Mouse (Mus musculus): ENCODE measurements around the gene A930018P22Rik.

A930018P22Rik gene

DNA sequence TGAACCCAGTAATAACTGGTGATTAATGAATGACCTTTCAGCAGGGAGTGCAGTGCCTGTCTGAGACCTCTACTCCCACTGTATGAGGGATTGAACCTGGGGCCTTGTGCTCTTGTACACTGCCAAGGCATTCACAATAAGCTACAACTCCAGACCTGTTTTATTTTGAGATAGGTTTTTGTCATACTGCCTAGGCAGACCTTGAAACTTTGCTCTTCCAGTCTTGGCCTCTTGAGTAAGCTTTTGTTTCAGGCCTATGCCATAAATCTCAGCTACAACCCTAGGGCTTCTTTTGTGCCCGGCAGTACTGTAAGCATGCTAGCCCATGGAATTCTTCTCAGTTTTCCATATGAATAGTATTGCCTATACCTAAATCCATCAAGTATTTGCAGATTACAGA, 3.5 kb upstream of the A930018P22Rik start:
- no peak for DNase-seq (ENCODE audit: low spot score in 2 of 2)

DNA sequence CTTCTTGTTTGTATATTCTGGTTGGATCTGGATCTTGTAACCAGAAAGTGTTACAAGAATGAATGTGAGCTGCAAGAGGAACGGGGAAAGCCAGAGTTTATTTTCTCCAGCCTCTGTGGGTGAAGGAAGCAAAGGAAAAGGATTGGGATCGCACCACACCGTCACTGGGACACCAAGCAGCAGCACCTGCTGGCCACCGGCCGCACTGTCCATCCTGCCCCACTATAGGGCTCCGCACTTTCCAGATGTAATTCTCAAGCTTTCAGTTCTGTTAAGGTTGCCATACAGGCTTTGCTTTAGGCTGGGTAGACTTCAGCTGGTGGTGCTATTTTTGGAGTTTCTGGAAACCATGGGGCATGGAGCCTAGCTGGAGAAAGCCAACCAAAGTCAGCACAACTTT, 2.3 kb upstream of the A930018P22Rik start:
- no peak for DNase-seq (ENCODE audit: low spot score in 2 of 2)

- no peak for DNase-seq (ENCODE audit: low spot score in 2 of 2)
Observed at GRCm38 (mm10) chr2:104121681-104122504, 676 bp upstream of the A930018P22Rik start.

DNA sequence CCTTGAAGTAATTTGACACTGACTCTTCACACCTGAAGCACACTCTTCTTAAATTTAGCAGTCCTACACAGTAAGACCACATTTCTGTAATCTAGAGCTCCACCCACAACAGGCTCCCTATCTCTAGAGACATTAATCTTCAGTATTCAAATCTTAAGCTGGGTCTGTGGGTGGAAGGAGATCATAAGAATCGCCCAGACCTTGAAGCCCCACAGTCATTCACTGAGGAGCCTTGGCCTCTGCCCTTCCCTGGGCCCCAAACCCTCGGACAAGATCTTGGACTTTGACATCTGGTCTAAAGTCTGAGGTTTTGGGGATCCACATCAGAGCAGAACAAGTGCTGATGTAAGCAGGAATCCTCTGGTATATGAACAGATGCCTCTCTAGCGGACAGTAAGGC, 971 bp downstream of the A930018P22Rik start:
- DNase-seq (ENCODE audit: low spot score in 2 of 2): no peak

DNA sequence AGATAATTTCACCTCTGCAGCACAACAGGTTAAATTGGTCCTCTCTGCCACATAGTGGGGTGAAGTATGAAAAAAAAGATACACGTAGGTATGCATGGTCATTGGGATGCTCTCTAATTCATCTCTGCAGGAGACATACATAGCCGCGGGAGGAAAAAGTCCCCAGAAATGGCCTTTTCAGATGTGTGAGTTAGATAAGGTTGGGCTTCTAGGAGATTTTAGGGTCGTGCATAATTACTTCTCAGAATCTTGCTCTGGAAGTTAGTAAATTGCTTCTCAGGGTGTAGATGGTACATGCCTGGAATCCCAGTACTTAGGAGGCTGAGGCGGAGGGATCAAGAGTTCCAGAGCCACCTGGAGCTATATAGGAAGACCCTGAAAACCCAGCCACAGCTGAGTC, 1.5 kb downstream of the A930018P22Rik start:
- DNase-seq (ENCODE audit: low spot score in 2 of 2): no peak

GRCm38 (mm10) chr2:104128803-104129531, 6.4 kb downstream of the A930018P22Rik start:
- DNase-seq (ENCODE audit: low spot score in 2 of 2): no peak

DNA sequence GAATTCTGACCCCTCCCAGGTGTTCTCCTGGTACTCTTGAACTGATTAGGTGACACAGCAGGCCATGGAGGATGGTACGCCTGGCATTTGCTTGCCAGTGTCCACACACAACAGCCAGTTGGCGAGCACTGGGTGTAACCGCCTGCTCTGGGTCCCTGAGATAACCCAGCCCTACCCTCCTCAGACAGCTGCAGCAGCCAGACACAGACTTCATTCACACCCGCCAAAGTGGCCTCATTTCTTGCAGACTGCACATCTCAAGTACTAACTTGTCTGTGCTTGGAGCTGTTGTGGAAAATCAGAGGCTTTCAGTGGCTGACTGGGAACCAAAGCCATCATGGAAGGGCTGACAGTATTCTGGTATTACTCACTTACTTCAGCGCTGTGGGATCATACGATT, 7.6 kb downstream of the A930018P22Rik start:
- DNase-seq (ENCODE audit: low spot score in 2 of 2): no peak

DNA sequence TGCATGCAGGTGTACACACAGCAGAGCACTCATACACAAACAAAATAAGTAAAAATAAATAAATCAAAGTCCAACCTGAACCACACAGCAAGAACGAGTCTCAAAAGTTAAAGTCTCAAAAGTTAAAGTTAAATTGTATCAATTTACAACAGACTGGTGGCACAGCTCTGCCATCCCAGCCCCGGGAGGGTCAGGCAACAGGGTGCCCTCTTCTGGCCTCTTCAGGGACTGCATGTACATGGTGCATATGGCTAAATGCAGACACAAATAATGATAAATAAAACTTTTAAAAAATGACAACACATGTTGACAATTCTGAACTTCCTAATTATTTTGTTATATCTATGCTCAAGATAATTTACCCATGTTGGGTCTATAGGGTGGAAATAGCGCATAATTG, 8.4 kb downstream of the A930018P22Rik start:
- DNase-seq (ENCODE audit: low spot score in 2 of 2): peak in 1 of 2 experiments; percentile 19

DNA sequence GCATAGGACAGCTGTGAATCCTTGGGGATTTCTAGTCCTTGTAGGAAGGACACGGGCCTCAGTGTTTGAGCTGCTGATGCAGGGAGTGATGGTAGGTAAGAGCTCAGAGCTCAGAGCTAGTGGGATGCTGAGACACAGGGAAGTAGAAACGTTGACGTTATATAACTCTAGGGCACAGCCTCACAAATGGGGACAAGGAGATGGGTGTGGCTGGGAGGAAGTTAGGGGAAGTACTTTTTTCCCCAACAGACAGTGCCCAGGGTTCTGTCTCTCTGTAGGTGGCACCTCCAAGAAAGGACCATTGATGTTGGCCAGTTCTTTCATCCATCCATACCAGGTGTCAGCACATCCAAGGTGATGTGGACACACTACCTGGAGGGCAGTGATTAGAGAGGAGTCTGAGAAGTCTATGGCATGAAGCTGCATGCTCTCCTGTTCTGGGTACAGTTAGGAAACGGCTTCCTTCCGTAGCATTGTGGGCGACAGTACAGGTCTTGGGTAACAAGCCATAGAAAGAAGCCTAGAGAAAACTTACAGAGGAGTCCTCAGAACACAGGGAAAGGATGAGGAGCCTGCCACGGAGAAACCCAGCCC, 9.8 kb downstream of the A930018P22Rik start:
- DNase-seq (ENCODE audit: low spot score in 2 of 2): no peak

DNA sequence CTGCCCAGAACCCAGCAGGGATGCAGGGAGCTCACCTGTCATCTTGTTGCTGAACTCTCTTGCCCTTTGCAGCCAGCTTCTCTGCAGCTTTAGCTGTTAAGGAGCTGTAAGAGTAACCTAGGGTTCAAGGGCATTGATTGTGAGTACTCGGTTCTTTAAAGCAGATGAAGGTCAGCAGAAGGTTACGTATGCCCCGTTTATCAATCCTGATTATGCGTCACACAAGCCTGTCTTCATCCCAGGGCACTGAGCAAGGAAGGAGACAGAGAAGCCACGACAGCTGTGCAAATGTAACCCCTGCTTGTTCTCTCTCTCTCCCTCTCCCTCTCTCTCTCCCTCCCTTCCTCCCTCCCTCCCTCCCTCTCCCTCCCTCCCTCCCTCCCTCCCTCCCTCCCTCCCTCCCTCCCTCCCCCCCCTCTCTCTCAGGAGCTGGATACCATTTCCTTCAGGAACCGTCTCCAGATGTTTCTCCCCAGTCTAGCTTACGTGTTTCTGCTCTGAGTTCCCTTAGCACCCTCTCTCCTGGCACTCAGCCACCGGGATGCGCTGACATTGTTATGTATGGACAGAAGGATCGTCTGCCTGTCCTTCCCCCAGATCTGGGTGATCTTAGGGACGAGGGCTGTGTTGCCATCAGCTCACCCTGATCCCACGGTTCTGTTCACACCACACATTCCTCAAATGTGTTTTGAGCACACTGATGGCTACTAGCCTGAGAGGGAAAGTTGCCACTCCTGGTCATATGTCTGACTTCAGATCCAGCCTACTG, 10.7 kb downstream of the A930018P22Rik start:
- no peak for DNase-seq (ENCODE audit: low spot score in 2 of 2)

DNA sequence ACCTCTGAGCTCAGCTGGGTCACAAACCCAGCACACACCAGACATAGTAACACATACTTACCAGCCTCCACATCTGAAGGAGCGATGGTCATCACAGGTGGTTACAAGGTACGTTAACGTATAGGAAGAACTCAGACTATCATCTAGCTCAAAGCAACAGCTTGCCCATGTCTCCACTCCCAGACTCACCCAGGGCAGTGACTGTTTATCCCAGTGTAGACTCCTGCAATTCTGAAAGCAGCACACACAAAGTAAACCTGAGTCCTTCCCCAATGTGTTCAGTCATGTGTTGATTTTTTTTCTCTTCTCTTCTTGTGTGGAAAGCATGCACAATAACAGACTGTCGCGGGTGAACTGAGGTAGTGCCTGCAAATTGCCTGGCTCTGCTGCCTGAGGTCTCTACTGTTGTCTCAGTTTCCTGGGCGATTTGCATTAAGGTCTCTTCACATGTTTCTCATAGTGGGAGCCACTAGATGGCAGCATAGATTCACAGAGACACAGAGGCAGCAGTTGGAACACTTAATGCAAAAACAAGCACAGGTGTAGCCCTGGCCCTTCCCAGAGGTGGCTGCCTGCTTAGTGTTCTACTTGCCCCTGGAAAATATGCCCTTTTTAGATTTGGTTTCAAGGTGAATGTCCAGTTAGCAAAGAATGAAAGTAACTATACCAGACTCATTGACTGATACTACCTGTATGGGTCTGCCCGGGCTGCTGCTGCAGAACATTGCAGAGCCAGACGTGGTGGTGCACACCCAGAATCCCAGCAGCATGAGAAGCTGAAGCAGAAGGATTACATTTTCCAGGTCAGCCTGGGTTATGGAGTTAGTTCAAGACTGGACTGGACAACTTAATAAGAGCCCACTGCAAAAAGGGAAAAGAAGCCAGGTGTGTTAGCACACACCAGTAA, 11.8 kb downstream of the A930018P22Rik start:
- DNase-seq (ENCODE audit: low spot score in 2 of 2): peak; percentile 54 to 61

DNA sequence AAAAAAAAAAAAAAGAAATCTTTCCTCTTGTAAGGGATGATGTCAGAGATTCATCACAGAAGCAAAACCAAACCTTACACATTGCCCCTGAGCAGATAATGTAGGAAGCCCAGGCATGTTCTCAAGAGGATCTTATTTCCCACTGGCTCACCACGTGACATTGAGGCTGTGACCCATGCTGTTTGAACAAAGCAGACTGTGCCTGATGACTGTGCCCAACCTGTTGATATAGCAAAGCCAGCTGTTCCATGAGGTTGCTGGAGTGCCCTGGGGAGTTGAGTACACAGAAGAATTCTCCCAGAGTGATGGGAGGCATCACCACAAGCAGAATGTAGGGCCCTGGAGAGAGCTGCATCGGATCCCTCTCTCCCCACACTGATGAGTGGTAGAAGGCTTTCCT, 13.4 kb downstream of the A930018P22Rik start:
- no peak for DNase-seq (ENCODE audit: low spot score in 2 of 2)

- no peak for DNase-seq (ENCODE audit: low spot score in 2 of 2)
Observed at GRCm38 (mm10) chr2:104142140-104142539, 19.6 kb downstream of the A930018P22Rik start.

DNA sequence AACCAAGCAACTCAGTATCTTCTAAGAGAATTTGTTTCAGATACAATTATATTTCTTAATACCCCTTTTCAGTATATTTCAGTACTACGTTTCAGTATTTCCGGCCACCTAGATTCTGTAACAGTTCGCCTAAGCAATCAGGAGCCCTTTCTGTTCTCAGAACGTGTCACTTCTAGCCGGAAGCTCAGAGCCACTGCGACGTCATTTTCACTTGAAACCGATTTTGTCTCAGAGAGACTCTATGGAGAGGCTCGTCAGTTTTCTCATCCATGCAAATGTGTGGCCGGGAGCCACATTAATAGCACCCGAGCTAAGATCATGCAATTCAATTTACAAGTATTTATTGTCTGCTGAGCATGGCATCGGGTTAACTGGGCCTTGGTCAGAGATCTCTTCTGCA, 21.4 kb downstream of the A930018P22Rik start:
- no peak for DNase-seq (ENCODE audit: low spot score in 2 of 2)

- DNase-seq (ENCODE audit: low spot score in 2 of 2): peak; percentile 20 to 29
Observed at GRCm38 (mm10) chr2:104145983-104146382, 23.4 kb downstream of the A930018P22Rik start.

DNA sequence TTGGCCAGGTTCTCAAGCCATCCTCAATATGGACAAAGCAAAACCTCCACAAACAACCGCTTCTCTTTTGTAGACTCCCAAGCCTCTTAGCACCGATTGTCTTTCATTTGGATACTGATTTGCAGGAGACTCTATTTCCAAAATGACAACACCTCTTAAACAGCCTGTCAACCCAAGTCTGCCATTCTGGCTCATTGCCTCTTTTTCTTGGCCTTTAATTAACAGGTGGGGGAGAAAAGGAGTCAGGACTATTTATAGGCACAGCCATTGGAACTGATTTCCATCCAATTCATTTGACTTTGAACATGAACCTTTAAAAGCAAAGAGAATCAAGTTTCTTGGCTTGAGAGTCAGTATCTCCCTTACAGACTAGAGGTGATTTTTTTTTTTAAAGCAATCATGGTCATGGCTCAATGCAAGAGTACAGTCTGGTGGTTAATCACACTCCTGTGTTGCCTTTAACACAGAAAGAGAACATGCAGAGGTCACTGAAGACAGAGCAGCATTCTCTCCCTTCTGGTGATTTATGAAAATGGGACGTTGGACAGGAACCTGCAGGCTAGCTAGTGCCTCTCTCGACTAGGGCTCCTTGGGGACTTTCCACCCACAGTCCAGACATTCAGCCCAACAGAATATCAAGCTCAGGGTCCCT, 25.5 kb downstream of the A930018P22Rik start:
- DNase-seq (ENCODE audit: low spot score in 2 of 2): no peak

- DNase-seq (ENCODE audit: low spot score in 2 of 2): no peak
Observed at GRCm38 (mm10) chr2:104150608-104151397, 28.2 kb downstream of the A930018P22Rik start.

DNA sequence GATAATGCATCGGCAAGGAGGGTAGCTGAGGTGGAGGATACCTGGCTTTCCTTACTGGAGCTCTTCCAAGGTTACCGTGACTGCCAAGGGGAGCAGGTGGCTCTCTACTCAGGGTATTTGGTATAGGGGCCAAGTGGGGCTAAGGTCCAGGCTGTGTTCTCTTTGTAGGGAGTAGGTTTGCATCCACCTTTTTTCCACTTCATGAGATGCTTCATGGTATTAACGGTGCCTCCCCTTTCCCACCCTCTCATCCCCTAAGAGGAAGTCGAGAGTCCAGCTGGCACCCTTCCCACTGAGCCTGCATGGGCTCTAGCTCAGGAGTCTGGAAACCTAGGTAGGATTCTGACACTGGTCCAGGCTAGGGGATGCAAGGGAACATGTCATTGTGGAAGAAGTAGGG, 30.8 kb downstream of the A930018P22Rik start:
- DNase-seq (ENCODE audit: low spot score in 2 of 2): no peak

DNA sequence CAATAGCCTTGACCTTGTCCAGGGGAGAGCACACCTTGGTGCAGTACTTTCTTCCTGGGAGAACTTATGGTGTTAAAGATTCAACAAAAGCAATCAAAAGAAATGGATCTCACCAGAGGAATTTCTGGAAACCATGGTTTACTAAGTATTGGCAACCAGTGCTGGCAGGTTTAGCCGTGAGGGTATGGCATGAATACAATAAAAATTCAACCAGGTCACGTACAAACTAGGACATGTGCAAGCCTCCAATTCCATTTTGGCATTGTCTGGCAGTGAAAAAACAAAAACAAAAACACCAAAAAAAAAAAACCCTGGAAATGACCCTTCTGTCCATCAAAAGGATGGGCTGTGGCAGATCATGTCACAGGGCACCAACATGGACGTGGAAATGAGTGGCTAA, 31.3 kb downstream of the A930018P22Rik start:
- DNase-seq (ENCODE audit: low spot score in 2 of 2): no peak

DNA sequence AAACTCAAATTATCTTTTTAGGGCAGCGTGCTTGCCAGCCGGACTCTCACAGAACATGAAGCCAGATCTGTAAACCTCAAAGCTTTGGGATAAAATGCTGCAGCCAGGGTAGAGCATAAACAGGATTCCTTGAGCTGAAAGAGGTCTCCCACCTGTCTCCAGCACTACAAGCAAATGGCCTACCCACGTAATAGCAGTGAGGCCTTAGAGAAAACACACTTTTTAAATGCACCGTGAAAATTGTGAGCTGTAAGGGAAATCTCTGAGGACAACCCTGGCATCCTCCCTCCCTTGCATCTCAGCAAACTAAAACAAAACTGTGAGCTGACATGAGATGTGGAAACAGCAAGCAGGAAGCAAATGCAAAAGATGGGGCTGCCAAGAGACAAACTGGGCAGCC, 35.3 kb downstream of the A930018P22Rik start:
- DNase-seq (ENCODE audit: low spot score in 2 of 2): no peak
